Mouse (Mus musculus): Measurements from ENCODE around the gene Rbfox1. TPM values are rescaled to one million over a fixed set of nuclear protein-coding genes. Genes with fewer than 3 reads are reported as not detected.

The Rbfox1 gene
- total and polyA plus RNA-seq, 2 experiments from 2014 or later, result 129 to 214 TPM

- no peaks in the 10 kb centered on the region for H3K36me3 ChIP-seq (ENCODE audit: insufficient read depth)
- WGBS, result 80% methylated on average over 3 of the region's 3 CpGs
- DNase-seq (no peak), ATAC-seq (no peak)
- no peak overlapping the region for H3K27ac ChIP-seq (ENCODE audit: low read depth, low read length)
- peaks cover 7% of the 10 kb centered on the region; the same call in 1 of the 2 replicates for H3K4me1 ChIP-seq (ENCODE audit: insufficient read depth)
- no peak for TF ChIP-seq CTCF (IDR thresholded peaks at IDR 0.05; ENCODE audit: low read depth)
- no peaks in the 10 kb centered on the region for H3K27me3 ChIP-seq (ENCODE audit: insufficient read depth, low read length)
- H3K9me3 ChIP-seq (ENCODE audit: low read length), result no peaks in the 10 kb centered on the region
- no peak overlapping the region for H3K4me3 ChIP-seq (ENCODE audit: low read depth, low read length)
- no peak overlapping the region for H3K4me2 ChIP-seq (ENCODE audit: low read depth)
- no peak overlapping the region for H3K9ac ChIP-seq
These were observed 1269.5 kb downstream of the Rbfox1 start for GRCm38 (mm10) chr16:7154671-7155070.

GRCm38 (mm10) chr16:7158856-7159826 lies 1274.0 kb downstream of the Rbfox1 start:
- ATAC-seq (peak; percentile 78; the same call in 1 of the 2 replicates), DNase-seq (no peak)
- 31% methylated on average over 8 of the region's 8 CpGs for WGBS
- Histone ChIP-seq H3K4me2 (ENCODE audit: low read depth) (no peak overlapping the region), H3K4me1 (ENCODE audit: insufficient read depth) (peaks cover 7% of the 10 kb centered on the region; the same call in 1 of the 2 replicates), H3K9ac (no peak overlapping the region), H3K27me3 (ENCODE audit: insufficient read depth, low read length) (no peaks in the 10 kb centered on the region), H3K36me3 (ENCODE audit: insufficient read depth) (no peaks in the 10 kb centered on the region), H3K9me3 (ENCODE audit: low read length) (no peaks in the 10 kb centered on the region), H3K4me3 (ENCODE audit: low read depth, low read length) (no peak overlapping the region), H3K27ac (ENCODE audit: low read depth, low read length) (peak overlapping the region; percentile 51; the same call in 1 of the 2 replicates)
- TF ChIP-seq CTCF (IDR thresholded peaks at IDR 0.05; ENCODE audit: low read depth), result no peak

- DNase-seq, result no peak
- no peak overlapping the region for H3K9ac ChIP-seq
- no peak overlapping the region for H3K4me3 ChIP-seq (ENCODE audit: low read depth, low read length)
- H3K4me1 ChIP-seq (ENCODE audit: insufficient read depth), result peaks cover 7% of the 10 kb centered on the region; the same call in 1 of the 2 replicates
- ATAC-seq, result 0 out of 2 replicates have a peak, but pooled peaks have one; percentile 1
- WGBS, result 45% methylated on average over 6 of the region's 6 CpGs
- TF ChIP-seq CTCF (IDR thresholded peaks at IDR 0.05; ENCODE audit: low read depth), result no peak
- no peaks in the 10 kb centered on the region for H3K9me3 ChIP-seq (ENCODE audit: low read length)
- H3K27me3 ChIP-seq (ENCODE audit: insufficient read depth, low read length), result no peaks in the 10 kb centered on the region
- H3K4me2 ChIP-seq (ENCODE audit: low read depth), result no peak overlapping the region
- H3K27ac ChIP-seq (ENCODE audit: low read depth, low read length), result 0 out of 2 replicates have a peak overlapping the region, but pooled peaks have one; percentile 16
- H3K36me3 ChIP-seq (ENCODE audit: insufficient read depth), result no peaks in the 10 kb centered on the region
These were observed 1274.7 kb downstream of the Rbfox1 start for GRCm38 (mm10) chr16:7159827-7160217.

GRCm38 (mm10) chr16:7162168-7162567 lies 1277.0 kb downstream of the Rbfox1 start:
- H3K4me2 ChIP-seq (ENCODE audit: low read depth), result no peak overlapping the region
- no peaks in the 10 kb centered on the region for H3K9me3 ChIP-seq (ENCODE audit: low read length)
- no peak for DNase-seq
- peaks cover 7% of the 10 kb centered on the region; the same call in 1 of the 2 replicates for H3K4me1 ChIP-seq (ENCODE audit: insufficient read depth)
- WGBS, result 30% methylated on average over 4 of the region's 4 CpGs
- no peak overlapping the region for H3K4me3 ChIP-seq (ENCODE audit: low read depth, low read length)
- H3K36me3 ChIP-seq (ENCODE audit: insufficient read depth), result no peaks in the 10 kb centered on the region
- no peak for TF ChIP-seq CTCF (IDR thresholded peaks at IDR 0.05; ENCODE audit: low read depth)
- H3K27me3 ChIP-seq (ENCODE audit: insufficient read depth, low read length), result no peaks in the 10 kb centered on the region
- H3K9ac ChIP-seq, result no peak overlapping the region
- no peak overlapping the region for H3K27ac ChIP-seq (ENCODE audit: low read depth, low read length)
- peak; percentile 73; the same call in 1 of the 2 replicates for ATAC-seq

GRCm38 (mm10) chr16:7163688-7164087 lies 1278.5 kb downstream of the Rbfox1 start:
- no peak overlapping the region for H3K4me2 ChIP-seq (ENCODE audit: low read depth)
- no peak overlapping the region for H3K9ac ChIP-seq
- no peaks in the 10 kb centered on the region for H3K4me1 ChIP-seq (ENCODE audit: insufficient read depth)
- no peaks in the 10 kb centered on the region for H3K36me3 ChIP-seq (ENCODE audit: insufficient read depth)
- H3K9me3 ChIP-seq (ENCODE audit: low read length), result no peaks in the 10 kb centered on the region
- no peaks in the 10 kb centered on the region for H3K27me3 ChIP-seq (ENCODE audit: insufficient read depth, low read length)
- no peak overlapping the region for H3K4me3 ChIP-seq (ENCODE audit: low read depth, low read length)
- no peak for DNase-seq
- WGBS, result 76% methylated on average over 4 of the region's 4 CpGs
- no peak for TF ChIP-seq CTCF (IDR thresholded peaks at IDR 0.05; ENCODE audit: low read depth)
- no peak overlapping the region for H3K27ac ChIP-seq (ENCODE audit: low read depth, low read length)
- ATAC-seq, result no peak

- WGBS, result 49% methylated on average over 8 of the region's 8 CpGs
- no peak for ATAC-seq
These were observed 1279.1 kb downstream of the Rbfox1 start for GRCm38 (mm10) chr16:7164153-7164737.

GRCm38 (mm10) chr16:7175960-7176359 lies 1290.8 kb downstream of the Rbfox1 start:
- Histone ChIP-seq H3K27ac (ENCODE audit: low read depth, low read length) (no peak overlapping the region), H3K4me3 (ENCODE audit: low read depth, low read length) (no peak overlapping the region), H3K9ac (no peak overlapping the region), H3K4me1 (ENCODE audit: insufficient read depth) (no peaks in the 10 kb centered on the region), H3K4me2 (ENCODE audit: low read depth) (no peak overlapping the region), H3K27me3 (ENCODE audit: insufficient read depth, low read length) (no peaks in the 10 kb centered on the region), H3K36me3 (ENCODE audit: insufficient read depth) (no peaks in the 10 kb centered on the region), H3K9me3 (ENCODE audit: low read length) (no peaks in the 10 kb centered on the region)
- no peak for ATAC-seq
- DNase-seq, result no peak
- WGBS, result 94% methylated on average over 2 of the region's 2 CpGs
- no peak for TF ChIP-seq CTCF (IDR thresholded peaks at IDR 0.05; ENCODE audit: low read depth)

More at GRCm38 (mm10) chr16:7164153-7164737, 1279.1 kb downstream of the Rbfox1 start:
- no peaks in the 10 kb centered on the region for H3K4me1 ChIP-seq (ENCODE audit: insufficient read depth)
- H3K27me3 ChIP-seq (ENCODE audit: insufficient read depth, low read length), result no peaks in the 10 kb centered on the region
- H3K4me2 ChIP-seq (ENCODE audit: low read depth), result no peak overlapping the region
- H3K9ac ChIP-seq, result no peak overlapping the region
- H3K4me3 ChIP-seq (ENCODE audit: low read depth, low read length), result no peak overlapping the region
- H3K36me3 ChIP-seq (ENCODE audit: insufficient read depth), result no peaks in the 10 kb centered on the region
- no peaks in the 10 kb centered on the region for H3K9me3 ChIP-seq (ENCODE audit: low read length)
- H3K27ac ChIP-seq (ENCODE audit: low read depth, low read length), result no peak overlapping the region
- TF ChIP-seq CTCF (IDR thresholded peaks at IDR 0.05; ENCODE audit: low read depth), result no peak
- no peak for DNase-seq

All from forebrain, postnatal 0 days (tissue).